Mouse (Mus musculus) ES-CJ7 (cell line): ENCODE measurements at regions not wholly inside any gene's neighbourhood (a gene's known extent, or its start where the extent isn't known, plus 50 kb on each side); places are given as distances from the start of the nearest gene placed in this dataset.

Experiments
- DNase-seq: peaks from one replicate; pipeline ENCODE4 v3.0.0; 2011; ENCODE audit warnings: low read depth, low spot score

GRCm38 (mm10) chr2:117023436-117023835, 97.7 kb upstream of the Spred1 start:
- DNase-seq, result no peak

GRCm38 (mm10) chr2:117027071-117027470, 94.1 kb upstream of the Spred1 start:
- DNase-seq, result no peak

GRCm38 (mm10) chr2:117028771-117029170, 92.4 kb upstream of the Spred1 start:
- no peak for DNase-seq

GRCm38 (mm10) chr2:117036197-117036872, 84.8 kb upstream of the Spred1 start:
- no peak for DNase-seq

- DNase-seq, result no peak
Observed at GRCm38 (mm10) chr2:117040211-117040610, 81.0 kb upstream of the Spred1 start.

GRCm38 (mm10) chr2:117043831-117044230, 77.3 kb upstream of the Spred1 start:
- DNase-seq, result no peak

- no peak for DNase-seq
Observed at GRCm38 (mm10) chr2:117048290-117048730, 72.9 kb upstream of the Spred1 start.

- DNase-seq, result peak; percentile 34
Observed at GRCm38 (mm10) chr2:117050061-117050460, 71.1 kb upstream of the Spred1 start.

- no peak for DNase-seq
Observed at GRCm38 (mm10) chr2:117064126-117064525, 57.0 kb upstream of the Spred1 start.

GRCm38 (mm10) chr2:117070348-117070747, 50.8 kb upstream of the Spred1 start:
- no peak for DNase-seq

GRCm38 (mm10) chr2:117071098-117071497, 50.1 kb upstream of the Spred1 start:
- DNase-seq, result no peak
